Mouse (Mus musculus) megakaryocyte, adult 5-6 weeks (primary cell): ENCODE results near the gene Tspo2. TPM values are rescaled to one million over a fixed set of nuclear protein-coding genes. Genes with fewer than 3 reads are reported as not detected.
A peak's percentile ranks its signal among the peaks of the same experiment; 100 is the strongest.

Source experiments
- ATAC-seq: 2 replicates; pipeline ENCODE4 v1.8.0; 2016; ENCODE audit warnings: mild to moderate bottlenecking, inconsistent platforms; ENCODE audit not compliant: poor library complexity, severe bottlenecking
- total RNA-seq, 2 experiments: library from RNA; stranded (forward) in 1 of 2; stranded (reverse) in 1 of 2; fragments of 153-499, 151-499 nt in 1 of 2; fragments of 221-1000, 200-1000 nt in 1 of 2; gene quantifications; 2 replicates each; pipeline versions ENCODE4 v1.2.3 to v1.2.4; 2015 to 2017

The Tspo2 gene
- total RNA-seq, 2 experiments from 2014 or later, result 3.2 to 4.4 TPM

- 0 out of 2 replicates have a peak, but pooled peaks have one; percentile 4 for ATAC-seq
Observed at GRCm38 (mm10) chr17:48451753-48452444, 577 bp upstream of the Tspo2 start.

GRCm38 (mm10) chr17:48450666-48451352, 513 bp downstream of the Tspo2 start:
- peak; percentile 69 for ATAC-seq

- ATAC-seq, result no peak
Observed at GRCm38 (mm10) chr17:48447675-48448074, 3.6 kb downstream of the Tspo2 start.

- no peak for ATAC-seq
Observed at GRCm38 (mm10) chr17:48443542-48444145, 7.7 kb downstream of the Tspo2 start.

GRCm38 (mm10) chr17:48442745-48443457, 8.4 kb downstream of the Tspo2 start:
- no peak for ATAC-seq

GRCm38 (mm10) chr17:48437421-48437911, 13.9 kb downstream of the Tspo2 start:
- ATAC-seq, result no peak

GRCm38 (mm10) chr17:48436487-48436886, 14.8 kb downstream of the Tspo2 start:
- no peak for ATAC-seq

GRCm38 (mm10) chr17:48434479-48434878, 16.8 kb downstream of the Tspo2 start:
- no peak for ATAC-seq

GRCm38 (mm10) chr17:48433689-48434330, 17.5 kb downstream of the Tspo2 start:
- no peak for ATAC-seq

- ATAC-seq, result no peak
Observed at GRCm38 (mm10) chr17:48433006-48433655, 18.2 kb downstream of the Tspo2 start.

- no peak for ATAC-seq
Observed at GRCm38 (mm10) chr17:48432158-48432980, 19.0 kb downstream of the Tspo2 start, which contains the start of gene Apobec2. Gene Apobec2, minus strand, starts transcription at chr17:48432930.

GRCm38 (mm10) chr17:48431054-48431453, 20.3 kb downstream of the Tspo2 start:
- ATAC-seq, result no peak

GRCm38 (mm10) chr17:48430394-48430793, 20.9 kb downstream of the Tspo2 start:
- no peak for ATAC-seq

- ATAC-seq, result peak; percentile 31; the same call in 1 of the 2 replicates
Observed at GRCm38 (mm10) chr17:48427852-48428530, 23.3 kb downstream of the Tspo2 start.

GRCm38 (mm10) chr17:48426991-48427750, 24.2 kb downstream of the Tspo2 start:
- ATAC-seq, result peak; percentile 28

- peak; percentile 77 for ATAC-seq
Observed at GRCm38 (mm10) chr17:48425823-48426612, 25.3 kb downstream of the Tspo2 start.

- no peak for ATAC-seq
Observed at GRCm38 (mm10) chr17:48424237-48424636, 27.1 kb downstream of the Tspo2 start.
